Mouse (Mus musculus) T-helper 17 cell (primary cell): ENCODE measurements at regions not wholly inside any gene's neighbourhood (a gene's known extent, or its start where the extent isn't known, plus 50 kb on each side); places are given as distances from the start of the nearest gene placed in this dataset.

Experiments used
- in situ Hi-C, 2 experiments: fragments of 300-600 bp; cut with MboI, MseI; formaldehyde crosslinking; loops; 1 replicate in 1 of 2; 2 replicates in 1 of 2; pipeline ENCODE4 v1.15.1; 2025; ENCODE audit warnings: high pct_unique_total_duplicates in 2 of 2

DNA sequence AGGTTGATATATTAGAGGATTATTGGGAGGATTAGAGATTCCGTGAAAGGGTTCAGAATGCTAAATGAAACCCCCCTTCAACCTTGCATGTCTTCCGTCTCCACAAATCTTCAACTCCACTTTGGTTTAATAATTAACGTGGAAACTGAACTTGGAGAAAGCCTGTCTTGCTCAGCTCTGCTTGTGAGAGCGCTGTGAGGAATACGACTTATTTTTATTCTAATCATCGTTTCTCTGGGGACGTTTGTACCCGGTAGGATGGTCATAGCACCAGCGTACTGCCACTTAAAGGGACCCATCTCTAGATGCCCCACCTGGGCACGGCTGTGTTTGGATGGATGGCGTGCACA lies 212.7 kb downstream of the Cdh26 start:
- in situ Hi-C loops: no loop called here

DNA sequence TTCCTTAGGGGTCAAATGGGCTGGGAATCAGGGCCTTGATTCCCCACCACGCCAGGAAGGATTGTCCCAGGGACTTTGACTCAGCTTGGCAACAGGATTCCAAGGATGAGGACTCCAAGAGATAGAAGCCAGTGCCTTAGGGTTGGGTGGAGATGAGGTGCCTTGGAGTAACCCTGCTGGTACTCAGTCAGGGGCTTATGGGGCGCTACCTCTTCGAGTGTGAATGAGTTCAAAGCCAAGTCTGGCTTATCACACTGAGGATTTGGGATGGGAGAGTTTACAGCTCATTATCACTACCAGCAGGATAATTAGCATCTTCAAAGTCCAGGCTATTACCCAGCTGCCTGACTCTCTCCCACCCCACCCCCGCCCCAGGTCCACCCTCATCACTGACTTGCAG lies 213.5 kb downstream of the Cdh26 start:
- in situ Hi-C loops: no loop called here

DNA sequence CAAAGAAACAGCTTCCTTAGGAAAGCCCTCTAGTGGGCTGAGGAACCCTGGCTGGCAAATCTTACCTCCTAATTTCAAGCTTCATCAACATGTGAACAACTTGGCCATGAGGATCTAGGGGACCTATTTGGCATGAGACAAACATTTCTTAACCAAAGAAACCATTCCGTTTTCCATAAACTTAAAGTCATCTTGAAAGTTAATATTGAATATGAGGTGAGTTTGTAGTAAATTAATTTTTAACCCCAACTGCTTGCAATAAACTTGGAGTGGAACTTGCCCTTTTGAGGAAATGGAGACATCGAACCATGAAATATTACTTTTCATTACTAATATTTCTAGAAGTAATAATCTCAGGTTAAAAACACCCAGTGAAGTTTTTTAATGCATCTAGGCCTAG lies 229.7 kb downstream of the Cdh26 start:
- in situ Hi-C loops: loop anchor here (10.0 kb wide), 1 partner anchor 155 kb away; no protein-coding TSS in a partner anchor

DNA sequence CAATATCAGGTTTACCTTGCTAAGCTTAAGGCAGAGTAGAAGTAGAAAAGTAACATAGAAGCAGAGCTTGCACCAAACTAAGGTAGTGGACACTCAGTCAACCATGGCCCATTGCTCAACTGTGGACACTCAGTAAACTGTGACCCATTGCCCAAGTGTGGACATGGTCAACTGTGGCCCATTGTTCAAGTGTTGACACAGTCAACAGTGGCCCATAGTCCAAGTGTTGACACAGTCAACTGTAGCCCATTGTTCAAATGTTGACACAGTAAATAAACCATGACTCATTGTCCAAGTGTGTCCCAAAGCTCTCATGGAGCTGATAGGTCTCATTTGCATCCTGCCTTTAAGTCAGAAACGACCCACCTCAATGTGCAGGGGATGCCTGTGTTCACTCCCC lies 232.1 kb downstream of the Cdh26 start:
- in situ Hi-C loops: loop anchor here (10.0 kb wide), 1 partner anchor 158 kb away; no protein-coding TSS in a partner anchor

DNA sequence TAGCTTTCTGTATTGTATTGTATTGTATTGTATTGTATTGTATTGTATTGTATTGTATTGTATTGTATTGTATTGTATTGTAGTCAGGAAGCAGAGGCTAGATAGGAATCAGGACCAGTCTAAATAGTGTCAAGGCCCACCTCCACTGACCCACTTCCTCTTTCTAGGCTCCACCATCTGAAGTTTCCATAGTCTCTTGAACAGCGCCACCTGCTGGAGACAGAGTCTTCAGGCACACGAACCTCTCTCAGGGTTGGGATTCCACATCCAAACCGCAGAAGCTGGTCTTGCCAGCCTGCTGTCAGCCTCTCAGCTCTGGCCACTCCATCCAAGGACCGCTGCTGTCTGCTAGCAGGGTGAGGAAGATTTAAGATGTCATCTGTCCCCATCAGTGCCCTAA lies 234.6 kb downstream of the Cdh26 start:
- in situ Hi-C loops: loop anchor here (5.0 to 10.0 kb wide), 3 partner anchors 88 to 160 kb away; no protein-coding TSS in a partner anchor

DNA sequence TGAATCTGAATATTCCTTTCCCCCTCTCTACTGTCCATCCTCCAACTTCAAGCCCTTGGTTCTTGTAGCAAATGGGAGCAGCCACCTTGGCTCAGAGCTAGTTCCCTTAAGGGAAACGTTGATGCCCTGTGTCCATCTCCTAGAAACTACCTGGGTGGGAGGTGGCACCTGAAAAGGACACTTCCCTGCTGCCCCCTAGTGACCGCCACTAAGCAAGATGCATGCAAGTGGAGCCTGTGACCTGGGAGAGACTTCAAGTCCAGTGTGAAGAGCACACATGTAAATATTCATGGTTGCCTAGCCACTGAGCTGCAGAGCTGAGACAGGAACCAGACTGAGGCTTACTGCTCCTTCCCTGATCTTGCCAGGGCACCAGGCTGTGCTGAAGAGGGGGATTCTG lies 238.1 kb downstream of the Cdh26 start:
- in situ Hi-C loops: loop anchor here (5.0 to 10.0 kb wide), 3 partner anchors 91 to 164 kb away; no protein-coding TSS in a partner anchor

DNA sequence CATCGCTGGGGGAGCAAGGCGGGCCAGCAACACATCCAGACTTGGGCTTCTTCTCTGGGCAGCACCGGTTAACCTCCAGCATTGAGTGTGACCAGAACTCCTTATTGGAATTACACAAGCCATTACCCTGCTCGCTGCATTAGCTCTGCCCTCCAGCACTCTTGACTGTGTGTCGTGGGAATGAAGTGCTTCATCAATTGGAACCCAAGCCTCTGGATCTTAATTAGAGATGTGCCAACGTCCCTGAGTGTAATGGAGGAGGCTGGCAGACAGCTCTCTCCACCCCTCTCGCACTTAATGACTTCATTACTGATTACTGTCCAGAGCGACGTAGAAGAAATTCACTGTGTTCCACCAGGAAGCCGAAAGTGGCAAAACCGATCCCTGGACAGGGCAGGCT lies 240.6 kb downstream of the Cdh26 start:
- in situ Hi-C loops: loop anchor here in 1 of 2 experiments (10.0 kb wide), 1 partner anchor 1954 kb away; no protein-coding TSS in a partner anchor

DNA sequence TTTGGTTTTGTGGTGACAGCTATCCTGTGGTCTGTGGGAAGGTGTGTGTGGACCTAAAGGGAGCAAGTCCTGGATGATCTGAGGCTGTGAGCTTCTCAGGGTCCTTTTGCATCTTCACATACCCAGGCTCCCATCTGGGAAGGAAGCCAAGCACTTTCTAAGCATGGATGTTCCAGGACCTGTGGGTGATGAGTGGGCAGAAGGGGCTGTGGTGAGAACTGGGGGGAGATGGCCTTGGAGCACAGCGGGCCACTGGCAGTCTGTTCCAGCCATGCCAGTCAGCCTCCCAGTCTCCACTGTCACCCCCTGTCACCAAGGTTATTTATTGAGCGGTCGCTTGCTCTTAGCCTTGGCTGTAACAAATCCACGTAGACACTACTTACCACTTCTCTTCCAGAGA lies 243.3 kb downstream of the Cdh26 start:
- in situ Hi-C loops: loop anchor here in 1 of 2 experiments (10.0 kb wide), 1 partner anchor 1951 kb away; no protein-coding TSS in a partner anchor

DNA sequence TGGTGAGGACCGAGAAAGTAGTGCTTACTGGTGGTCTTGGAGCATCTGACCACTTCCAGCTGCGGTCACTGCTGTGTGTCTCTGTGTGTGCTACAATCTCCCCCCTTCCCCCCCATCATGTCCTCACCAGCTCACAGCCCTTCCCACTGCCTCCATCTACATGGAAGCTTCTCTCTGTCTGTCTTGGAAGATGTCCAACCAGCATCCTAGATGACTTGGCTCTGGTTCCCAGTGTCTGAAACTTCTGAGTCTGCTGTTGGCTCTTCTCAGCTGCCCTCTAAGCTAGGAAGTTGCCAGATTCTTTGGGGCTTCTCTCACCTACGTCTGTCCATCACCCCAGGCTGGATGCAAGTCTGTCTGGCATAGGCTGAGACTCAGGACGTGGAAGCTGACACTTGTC lies 244.3 kb downstream of the Cdh26 start:
- in situ Hi-C loops: loop anchor here in 1 of 2 experiments (10.0 kb wide), 1 partner anchor 1950 kb away; no protein-coding TSS in a partner anchor

DNA sequence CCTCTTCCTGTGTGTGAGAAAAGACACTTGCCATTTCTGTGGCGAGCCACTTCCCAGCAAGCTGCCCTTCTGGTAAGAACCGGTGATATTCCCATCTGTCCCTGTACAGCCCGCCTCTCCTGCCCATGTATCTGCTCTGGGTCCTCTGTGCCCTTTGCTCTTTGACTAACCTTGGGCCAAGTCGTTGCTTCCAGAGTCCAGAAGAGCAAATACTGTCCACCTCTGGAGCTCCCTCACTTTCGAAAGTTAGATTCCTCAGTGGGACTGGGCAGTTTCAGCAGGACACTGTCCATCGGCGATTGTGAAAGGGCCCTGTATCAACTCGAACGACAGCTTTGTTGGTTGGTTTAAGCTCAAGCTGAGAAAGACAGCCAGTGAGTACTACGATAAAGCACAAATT lies 246.6 kb downstream of the Cdh26 start:
- in situ Hi-C loops: loop anchor here in 1 of 2 experiments (10.0 kb wide), 1 partner anchor 1948 kb away; no protein-coding TSS in a partner anchor

DNA sequence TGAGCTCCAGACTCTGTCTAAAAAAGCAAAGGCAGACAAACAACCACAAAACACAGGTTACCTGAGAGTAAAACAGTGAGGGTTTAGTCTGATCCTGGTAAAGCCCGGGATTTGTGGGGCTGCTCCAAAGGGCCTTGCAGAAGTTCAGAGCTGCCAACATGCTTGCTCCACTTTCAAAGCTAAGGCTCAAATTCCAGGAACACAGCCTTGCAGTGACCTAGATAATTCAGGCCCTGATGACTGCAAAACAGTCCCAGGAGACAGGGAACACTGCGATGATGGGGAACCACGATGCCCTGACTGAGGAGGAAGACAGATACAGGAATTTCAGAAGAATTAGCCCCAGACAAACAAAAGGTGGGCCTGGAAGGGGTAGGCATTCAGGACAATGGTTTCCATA lies 250.0 kb downstream of the Cdh26 start:
- in situ Hi-C loops: no loop called here

DNA sequence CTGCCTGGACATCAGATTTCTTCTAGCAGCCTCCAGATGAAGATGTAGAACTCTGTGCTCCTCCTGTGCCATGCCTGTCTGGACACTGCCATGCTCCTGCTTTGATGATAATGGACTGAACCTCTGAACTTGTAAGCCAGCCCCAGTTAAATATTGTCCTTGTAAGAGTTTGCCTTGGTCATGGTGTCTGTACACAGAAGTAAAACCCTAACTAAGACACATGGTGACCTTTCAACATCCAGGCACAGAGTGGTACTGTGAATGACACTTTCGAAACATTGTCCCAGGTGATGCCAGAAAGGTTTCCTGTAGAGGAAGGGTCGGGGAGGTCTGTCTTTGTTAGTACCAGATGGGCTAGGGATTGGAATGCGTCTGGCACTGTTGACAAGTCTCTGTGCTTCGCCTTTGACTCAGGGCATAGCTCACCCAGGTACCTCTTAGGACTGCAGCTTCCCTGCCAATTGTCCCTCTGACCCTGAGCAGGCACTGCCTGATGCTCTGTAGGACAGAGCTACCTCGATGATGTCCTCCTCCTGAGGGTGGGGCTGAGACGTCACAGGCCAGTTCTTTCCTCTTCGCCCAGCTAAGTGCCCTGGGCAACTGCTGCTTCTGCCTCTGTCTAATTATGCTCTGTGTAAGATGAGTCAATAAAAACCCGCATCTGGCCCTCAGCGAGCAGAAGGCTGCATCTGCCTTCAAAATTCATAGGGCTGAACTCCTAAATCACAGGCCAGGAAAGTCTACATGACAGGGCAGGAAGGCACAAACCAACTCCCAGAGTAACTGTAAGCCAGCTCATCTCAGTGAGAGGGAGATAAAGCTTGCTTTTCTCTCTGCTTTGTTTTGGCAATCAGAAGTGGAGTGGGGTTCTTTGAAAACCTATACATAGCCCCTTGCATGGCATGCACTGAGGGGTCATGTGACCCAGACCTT lies 254.0 kb downstream of the Cdh26 start:
- in situ Hi-C loops: no loop called here

DNA sequence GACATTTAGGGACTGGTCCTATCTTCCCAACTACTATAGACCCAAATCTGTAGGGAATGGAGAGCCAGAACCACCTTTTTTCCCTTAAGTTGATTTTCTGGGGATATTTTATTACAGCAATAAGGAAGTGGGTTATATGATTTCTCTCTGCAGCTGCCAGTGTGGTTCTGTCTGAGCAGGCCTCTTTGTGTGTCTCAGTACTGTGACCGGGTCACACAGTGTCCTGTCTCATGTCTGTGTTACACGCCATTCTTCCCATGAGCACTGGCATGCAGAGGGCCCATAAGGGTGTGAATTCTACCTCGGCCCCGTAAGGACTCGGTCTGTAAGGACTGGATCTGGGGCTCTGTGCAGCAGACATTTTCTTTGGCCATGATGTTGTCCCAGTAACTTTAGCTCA lies 254.9 kb downstream of the Cdh26 start:
- in situ Hi-C loops: no loop called here

DNA sequence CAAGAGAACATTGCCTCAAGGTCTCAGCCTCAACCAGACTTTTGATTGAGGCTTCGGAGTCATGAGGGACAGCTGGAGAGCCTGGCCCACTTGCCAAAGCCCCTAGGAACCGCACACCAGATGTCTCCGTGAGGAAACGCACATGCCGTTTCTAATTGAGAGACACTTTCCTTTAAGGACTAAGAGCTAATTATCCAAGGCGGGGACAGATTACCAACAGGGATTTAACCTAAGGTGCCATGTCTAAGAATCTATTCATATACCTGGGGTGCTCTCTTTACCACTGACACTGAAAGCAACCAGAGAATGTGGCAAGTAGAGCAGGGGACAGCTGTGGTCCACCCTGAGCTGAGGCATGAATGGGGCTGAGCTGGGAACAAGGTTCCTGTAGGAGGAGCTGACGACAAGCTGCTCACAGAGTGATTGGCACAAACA lies 255.9 kb downstream of the Cdh26 start:
- in situ Hi-C loops: no loop called here

DNA sequence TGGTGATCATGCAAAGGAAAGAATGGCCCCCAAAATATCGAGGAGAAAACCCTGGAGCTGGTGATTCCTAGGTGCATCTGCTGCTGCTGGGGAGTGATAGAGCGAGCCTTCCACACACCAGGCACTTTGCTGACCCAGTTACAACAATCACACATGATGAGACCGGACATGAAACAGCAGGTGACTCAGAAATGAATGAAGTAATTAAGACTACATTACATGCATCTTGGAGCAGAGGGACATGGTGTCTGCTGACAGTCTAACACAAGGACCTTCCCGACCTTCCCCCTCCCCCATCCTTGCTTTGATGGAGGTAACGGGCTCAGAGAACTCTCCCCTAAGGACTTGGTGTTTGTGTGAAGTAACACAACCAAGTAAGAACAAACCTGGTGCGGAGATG lies 258.3 kb downstream of the Cdh26 start:
- in situ Hi-C loops: no loop called here

DNA sequence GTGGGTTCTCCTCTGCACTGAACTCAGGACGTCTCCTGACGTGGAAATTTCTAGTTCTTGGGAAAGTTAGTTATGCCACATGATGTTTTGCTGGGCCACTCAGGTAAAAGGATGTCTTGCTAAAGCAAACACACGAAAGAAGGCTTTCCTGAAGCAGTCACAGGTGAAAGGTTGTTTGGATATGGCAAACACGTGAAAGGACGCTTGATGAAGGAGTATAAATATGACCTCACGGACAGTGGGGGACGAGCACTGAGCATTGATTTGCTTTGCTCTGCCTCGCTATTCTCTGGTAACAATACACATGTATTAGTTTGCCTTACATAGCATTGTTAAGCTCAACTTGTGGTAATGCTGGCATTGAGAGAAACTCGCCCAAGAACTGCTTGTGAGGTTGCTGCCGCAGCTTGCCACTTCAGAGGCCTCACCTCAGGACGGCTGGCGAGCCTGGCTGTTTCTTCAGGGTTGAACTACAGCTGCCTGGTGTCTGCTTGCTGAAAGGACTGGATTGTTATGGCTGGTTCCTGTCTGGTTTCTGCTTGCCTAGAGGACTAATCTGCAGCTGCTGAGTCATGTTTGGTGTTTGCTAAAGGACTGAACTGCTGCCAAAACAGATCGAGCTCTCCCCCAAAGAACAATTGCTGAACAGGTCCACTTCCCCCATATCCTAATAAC lies 261.0 kb downstream of the Cdh26 start:
- in situ Hi-C loops: no loop called here

DNA sequence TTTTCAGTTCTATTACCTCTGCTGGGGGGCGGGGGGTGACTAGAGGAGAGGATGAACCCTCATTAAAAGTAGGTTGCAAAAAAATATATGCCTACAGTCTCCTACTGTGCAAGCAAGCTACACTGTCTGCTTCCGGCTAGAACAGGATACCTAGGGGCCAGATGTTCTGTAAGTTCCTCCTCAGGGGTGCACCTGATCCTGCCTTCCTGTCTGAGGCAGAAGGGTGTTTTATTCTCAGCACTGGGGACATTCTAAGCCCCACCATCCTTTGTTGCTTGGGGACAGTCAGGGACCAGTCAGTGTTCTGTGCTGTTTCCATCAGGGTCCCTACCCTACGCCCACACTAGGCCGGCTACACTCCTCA lies 261.5 kb downstream of the Cdh26 start:
- in situ Hi-C loops: no loop called here

DNA sequence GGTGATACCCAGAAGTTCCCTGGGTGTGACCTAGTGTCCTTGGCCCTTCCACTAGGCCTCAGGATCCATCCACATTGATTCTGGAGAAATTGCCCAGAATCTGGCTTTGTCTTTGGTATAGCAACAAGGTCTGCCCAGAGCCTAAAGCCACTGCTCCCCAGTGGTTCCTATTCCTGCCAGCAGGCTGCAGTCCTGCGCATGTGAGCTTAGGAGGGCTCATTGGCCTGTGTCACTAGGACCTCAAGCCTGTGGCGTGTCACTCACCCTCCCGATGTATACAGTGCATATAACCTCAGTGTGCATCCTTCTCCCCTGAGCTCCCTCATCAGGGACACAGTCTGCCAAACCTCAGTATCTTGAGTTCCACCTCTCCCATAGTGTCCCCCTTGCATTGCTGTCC lies 261.9 kb downstream of the Cdh26 start:
- in situ Hi-C loops: no loop called here

DNA sequence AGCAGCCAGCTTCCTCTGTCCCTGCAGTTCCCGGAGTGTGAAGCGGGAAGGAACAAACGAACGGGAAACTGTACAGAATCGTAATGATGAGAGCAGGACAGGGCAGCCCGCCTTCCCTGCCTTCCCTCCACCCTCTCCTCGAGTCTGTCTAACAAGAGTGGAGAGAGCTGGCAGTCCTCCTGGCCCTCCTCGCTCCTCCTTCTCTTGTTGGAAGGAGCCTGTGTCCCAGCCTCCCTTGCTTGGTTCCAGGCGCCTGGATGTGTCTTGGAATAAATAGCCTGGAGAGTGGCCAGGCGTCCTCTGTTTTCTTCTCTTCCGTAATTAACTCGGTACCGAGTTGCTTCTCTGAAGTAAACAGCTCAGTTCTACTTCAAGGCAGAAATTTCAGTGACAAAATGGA lies 268.3 kb downstream of the Cdh26 start:
- in situ Hi-C loops: no loop called here

DNA sequence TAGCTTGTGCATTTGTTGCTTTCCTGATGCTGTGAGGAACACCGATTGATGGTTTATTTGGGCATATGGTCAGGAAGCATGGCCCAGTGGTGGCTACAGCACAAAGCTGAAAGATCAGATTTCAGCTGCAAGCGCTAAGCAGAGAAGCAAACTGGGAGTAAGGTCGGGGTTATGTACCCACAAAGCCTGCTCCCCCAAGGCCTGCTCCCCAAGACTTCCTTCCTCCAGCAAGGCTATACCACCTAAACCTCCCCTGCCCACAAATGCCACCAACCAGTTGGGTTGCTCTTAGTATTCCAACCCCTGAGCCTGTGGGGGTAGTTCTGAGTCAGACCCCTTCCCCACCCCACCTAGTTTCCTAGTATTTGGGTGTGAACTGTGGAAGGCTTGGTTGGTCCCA lies 270.5 kb downstream of the Cdh26 start:
- in situ Hi-C loops: loop anchor here in 1 of 2 experiments (25.0 kb wide), 1 partner anchor 1836 kb away; no protein-coding TSS in a partner anchor

DNA sequence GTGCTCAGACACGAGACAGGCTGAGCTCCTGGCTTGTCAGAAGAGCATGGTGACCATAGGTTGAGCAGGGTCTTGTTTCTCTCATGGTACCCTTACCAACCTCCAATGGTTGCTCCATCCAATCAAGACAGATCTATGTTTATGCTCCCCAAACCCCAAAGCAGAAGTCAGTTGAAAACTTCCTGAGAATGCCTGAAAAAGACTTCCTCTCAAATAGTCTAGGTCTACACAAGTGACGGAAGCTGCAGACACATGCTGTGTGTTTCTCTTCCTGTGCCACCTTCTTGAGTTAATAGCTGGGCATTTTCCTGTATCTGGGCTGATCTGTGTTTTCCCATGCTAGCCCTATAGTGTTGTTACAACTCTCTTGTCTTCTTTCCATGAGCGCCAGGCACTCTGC lies 274.2 kb downstream of the Cdh26 start:
- in situ Hi-C loops: loop anchor here in 1 of 2 experiments (25.0 kb wide), 1 partner anchor 1833 kb away; no protein-coding TSS in a partner anchor

DNA sequence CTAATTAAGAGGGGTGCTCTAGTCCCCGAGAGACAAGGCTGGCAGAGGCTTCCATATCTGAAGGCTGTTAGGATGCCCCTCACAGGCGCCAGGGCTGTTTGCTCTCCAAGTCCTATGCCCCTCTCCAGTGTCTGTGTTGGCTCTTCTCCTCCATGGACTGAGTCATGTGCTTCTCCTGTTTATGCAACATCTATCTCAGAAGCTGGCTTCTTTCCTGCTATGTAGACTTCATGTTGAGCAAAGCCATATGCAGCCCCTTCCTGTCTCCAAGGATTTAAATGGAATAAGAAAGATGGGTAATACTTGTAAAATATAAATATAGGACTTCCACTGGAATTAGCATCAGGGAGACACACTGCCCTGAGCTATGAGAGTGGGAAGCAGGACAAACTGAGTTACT lies 278.3 kb downstream of the Cdh26 start:
- in situ Hi-C loops: loop anchor here in 1 of 2 experiments (25.0 kb wide), 1 partner anchor 1829 kb away; no protein-coding TSS in a partner anchor
